Mouse (Mus musculus) activated CD4-positive, CD25-positive, alpha-beta regulatory T cell, adult 4 months (primary cell): ENCODE measurements around the gene Dpagt1. TPM values are rescaled to one million over a fixed set of nuclear protein-coding genes. Genes with fewer than 3 reads are reported as not detected.
A peak's percentile ranks its signal among the peaks of the same experiment; 100 is the strongest.
"Not testable (repeated sequence)": the region's sequence is repeated elsewhere in the genome, so short reads cannot be mapped to it uniquely, and the experiment has no call there.

Experiments
- ATAC-seq: one replicate; pipeline ENCODE4 v1.8.0; 2017
- polyA plus RNA-seq, 2 experiments: library from polyadenylated mRNA; unstranded; fragments of 100-300 nt; shearing (Covaris generic); gene quantifications; one replicate each; pipeline ENCODE4 v1.2.1; 2017

Dpagt1 gene
- polyA plus RNA-seq, 2 experiments from 2014 or later = 16.5 to 18.0 TPM

GRCm38 (mm10) chr9:44341487-44341886 lies 15.7 kb downstream of the Dpagt1 start:
- ATAC-seq = no peak

DNA sequence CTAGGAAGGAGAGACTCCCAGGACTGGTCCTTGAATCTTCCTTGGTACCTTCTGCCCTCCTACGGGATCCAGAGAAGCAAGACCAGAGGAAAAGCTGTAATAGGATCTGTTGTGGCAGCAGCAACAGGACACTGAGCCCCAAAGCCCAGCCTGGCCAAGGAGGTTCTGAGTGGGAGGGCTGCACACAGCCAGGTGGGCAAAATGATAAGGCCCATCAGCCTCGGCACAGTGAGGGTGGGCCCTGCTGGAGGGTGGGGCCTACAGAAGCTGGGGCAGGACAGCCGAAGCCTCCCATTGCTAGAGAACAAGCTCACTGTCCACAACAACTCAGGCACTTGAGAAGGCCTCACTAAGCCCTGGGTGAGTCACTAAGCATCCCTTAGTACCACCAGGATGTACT lies 16.4 kb downstream of the Dpagt1 start:
- no peak for ATAC-seq

DNA sequence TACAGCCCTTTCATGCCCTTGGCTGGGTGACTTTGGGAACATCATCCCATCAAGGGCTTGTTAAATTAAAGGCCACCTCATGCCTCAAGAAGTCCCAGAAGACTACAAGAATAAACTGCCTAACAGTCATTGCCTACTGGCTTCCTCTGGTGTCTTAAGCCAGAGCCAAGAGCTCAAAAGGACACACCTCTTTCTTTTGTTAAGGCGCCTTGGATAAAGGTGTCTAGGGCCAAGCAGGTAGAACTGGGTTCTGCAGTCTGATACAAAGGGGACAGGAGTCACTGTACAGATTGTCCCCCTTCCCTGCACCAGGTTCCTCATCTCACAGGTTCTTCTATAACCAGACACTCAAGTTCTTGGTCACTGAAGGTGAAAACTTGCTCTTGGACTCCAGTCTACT lies 16.8 kb downstream of the Dpagt1 start:
- ATAC-seq = no peak

GRCm38 (mm10) chr9:44343290-44343689 lies 17.5 kb downstream of the Dpagt1 start:
- ATAC-seq = no peak

GRCm38 (mm10) chr9:44343781-44344421 lies 18.1 kb downstream of the Dpagt1 start, which contains the start of gene Hmbs:
TSS of gene Hmbs (minus strand) at chr9:44344228.
- peak; percentile 94 for ATAC-seq

GRCm38 (mm10) chr9:44345570-44346433 lies 20.0 kb downstream of the Dpagt1 start:
- ATAC-seq = no peak

DNA sequence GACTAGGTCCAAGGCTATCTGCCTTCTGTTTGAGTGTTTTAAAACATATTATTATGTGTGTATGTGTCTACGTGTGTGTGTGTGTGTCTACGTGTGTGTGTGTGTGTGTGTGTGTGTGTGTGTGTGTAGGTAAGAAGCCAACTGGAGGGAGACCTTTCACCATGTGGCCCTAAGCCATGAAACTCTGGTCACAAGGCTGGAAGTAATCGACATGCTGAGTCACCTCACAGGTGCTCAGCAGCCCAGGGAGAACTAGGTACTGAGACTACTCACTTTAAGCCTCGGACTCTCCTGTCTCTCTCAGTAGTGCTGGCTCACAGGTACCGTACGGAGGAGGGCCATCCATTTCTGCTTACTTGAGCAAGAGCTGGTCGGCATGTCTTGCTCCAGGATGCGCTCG lies 21.3 kb downstream of the Dpagt1 start:
- ATAC-seq = no peak

GRCm38 (mm10) chr9:44347621-44348020 lies 21.8 kb downstream of the Dpagt1 start:
- ATAC-seq = no peak

GRCm38 (mm10) chr9:44348546-44348945 lies 22.7 kb downstream of the Dpagt1 start:
- ATAC-seq = no peak

- no peak for ATAC-seq
Observed at GRCm38 (mm10) chr9:44351396-44351795, 25.6 kb downstream of the Dpagt1 start.

- ATAC-seq = no peak
Observed at GRCm38 (mm10) chr9:44352337-44352736, 26.5 kb downstream of the Dpagt1 start.

GRCm38 (mm10) chr9:44353142-44353541 lies 27.3 kb downstream of the Dpagt1 start:
- no peak for ATAC-seq

- ATAC-seq = no peak
Observed at GRCm38 (mm10) chr9:44357207-44357606, 31.4 kb downstream of the Dpagt1 start.

GRCm38 (mm10) chr9:44361190-44361917 lies 35.5 kb downstream of the Dpagt1 start, which contains the start of gene Vps11:
TSS of gene Vps11 (minus strand) at chr9:44361670.
- peak; percentile 91 for ATAC-seq

GRCm38 (mm10) chr9:44361931-44362330 lies 36.1 kb downstream of the Dpagt1 start:
- ATAC-seq = not testable (repeated sequence)

- no peak for ATAC-seq
Observed at GRCm38 (mm10) chr9:44364480-44364879, 38.7 kb downstream of the Dpagt1 start.

DNA sequence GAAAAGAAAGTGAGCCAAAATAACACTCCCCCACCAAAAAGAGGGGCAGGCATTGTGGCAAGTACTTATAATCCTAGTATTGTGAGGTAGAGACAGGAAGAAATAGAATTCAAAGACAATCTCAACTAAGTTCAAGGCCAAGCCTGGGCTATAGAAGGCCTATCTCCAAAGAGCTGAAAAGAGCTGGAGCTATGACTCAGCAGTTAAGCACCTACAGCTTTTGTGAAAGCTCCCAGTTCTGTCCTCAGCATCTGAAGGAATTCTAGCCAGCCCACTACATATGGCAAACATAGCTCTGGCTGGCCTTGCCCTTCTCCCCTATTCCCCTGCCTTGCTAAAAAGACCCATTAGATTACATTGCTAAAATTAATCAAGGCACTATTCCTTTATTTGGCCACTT lies 47.6 kb downstream of the Dpagt1 start:
- ATAC-seq = no peak

DNA sequence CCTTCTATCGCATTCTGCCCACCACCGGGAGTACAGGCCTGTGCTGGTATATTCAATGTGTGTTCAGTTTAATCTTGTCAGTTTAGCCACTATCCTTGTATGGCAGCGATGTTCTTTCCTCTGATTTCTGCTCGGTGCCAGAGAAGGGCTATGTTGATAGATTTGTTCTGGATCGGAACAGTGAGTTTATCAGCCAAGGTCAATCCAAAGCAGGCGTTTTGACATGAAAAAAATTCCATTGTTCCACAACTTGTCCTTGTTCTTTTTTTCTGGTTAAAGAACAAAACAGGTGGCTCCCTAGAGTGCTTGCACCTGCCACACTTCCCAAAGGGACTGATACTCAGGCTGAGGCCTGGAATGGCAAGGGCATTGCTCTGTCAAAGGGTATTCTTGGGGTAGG lies 50.3 kb downstream of the Dpagt1 start:
- no peak for ATAC-seq

GRCm38 (mm10) chr9:44377335-44377734 lies 51.5 kb downstream of the Dpagt1 start:
- not testable (repeated sequence) for ATAC-seq

- ATAC-seq = peak; percentile 7
Observed at GRCm38 (mm10) chr9:44378153-44378730, 52.4 kb downstream of the Dpagt1 start.

- ATAC-seq = peak; percentile 91
Observed at GRCm38 (mm10) chr9:44379054-44379834, 53.4 kb downstream of the Dpagt1 start, which contains the start of gene Hyou1. TSS of gene Hyou1 (plus strand) at chr9:44379490.

DNA sequence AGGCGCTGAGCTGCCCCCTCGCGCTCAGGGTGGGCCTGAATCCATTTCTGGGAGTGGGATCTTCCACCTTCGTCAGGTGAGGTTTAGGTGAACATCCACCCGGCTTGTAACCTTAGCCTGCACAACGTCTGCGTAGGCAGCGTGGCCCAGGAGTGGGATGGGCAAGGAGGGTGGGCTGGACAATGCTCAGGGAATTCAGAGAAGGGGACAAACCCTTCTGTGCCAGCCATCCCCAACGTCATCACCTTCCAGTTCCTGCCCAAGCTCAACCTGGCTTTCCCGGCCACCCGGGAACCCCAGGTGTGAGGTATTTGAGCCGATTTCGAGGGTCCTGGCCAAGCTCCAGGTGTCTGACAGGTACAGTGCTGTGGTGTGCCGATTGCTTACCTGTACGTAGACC lies 54.0 kb downstream of the Dpagt1 start:
- ATAC-seq = no peak
